Mouse (Mus musculus): Measurements from ENCODE around the gene Dusp15.

Dusp15 gene

DNA sequence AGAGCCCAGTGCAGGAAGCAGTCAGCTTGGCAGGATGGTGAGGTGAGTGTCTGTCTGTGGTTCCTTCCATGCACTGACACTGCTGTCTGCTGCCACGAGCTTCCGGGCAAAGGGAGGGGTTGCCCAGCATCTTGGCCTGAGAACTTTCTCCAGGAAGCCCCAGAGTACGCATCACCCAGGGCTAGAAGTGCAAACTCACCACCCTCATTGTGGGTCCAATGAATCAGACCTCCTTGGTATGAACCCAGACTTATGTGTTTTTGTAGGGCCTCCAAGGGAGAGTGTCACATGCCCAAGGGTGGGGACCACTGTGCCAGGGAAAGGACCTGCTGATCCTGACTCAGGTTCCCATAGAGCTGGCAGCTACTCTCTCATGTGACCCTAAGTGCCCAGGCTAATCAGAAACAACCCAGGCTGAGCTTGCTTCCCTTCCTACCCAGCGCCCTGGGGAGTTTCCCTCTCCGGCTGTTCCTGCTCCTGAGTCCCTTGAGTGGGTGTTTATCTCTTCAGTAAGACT is 47.3 kb downstream of the Dusp15 start:
- no peak for DNase-seq

DNA sequence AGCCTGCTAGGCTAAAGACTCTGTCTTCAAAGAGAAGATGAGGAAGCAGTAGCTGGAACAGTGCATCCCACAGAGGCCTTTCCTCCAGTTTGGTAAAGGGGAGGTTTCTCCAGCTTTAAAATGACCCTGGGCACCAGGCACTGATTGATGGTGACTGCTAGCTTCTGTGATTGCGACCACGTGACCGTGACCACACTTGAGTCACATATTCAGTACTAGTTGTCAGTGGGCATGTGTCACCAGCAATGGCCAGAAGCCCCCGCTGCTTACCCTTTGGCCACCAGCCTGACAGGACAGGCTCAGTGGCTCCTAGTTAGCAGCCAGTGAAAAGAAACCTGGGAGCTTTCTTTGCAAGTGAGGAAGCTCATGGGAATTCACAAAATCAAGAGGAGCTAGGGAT is 47.9 kb downstream of the Dusp15 start:
- DNase-seq = no peak

DNA sequence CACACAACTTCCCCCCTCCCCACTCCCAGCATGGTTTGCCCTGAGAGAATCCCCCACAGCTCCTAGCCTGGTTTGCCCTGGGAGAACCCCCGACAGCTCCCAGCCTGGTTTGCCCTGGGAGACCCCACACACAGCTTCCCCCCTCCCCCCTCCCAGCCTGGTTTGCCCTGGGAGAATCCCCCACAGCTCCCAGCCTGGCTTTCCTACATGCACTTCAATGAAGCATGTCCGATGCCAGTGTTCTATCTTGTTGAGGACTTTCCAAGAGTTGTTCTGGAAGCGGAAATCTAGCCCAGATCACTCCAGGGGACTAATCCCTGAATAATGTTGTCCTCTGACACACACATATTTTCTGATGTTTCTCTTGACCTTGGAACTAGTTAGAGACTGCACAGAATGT is 48.8 kb downstream of the Dusp15 start:
- no peak for DNase-seq

DNA sequence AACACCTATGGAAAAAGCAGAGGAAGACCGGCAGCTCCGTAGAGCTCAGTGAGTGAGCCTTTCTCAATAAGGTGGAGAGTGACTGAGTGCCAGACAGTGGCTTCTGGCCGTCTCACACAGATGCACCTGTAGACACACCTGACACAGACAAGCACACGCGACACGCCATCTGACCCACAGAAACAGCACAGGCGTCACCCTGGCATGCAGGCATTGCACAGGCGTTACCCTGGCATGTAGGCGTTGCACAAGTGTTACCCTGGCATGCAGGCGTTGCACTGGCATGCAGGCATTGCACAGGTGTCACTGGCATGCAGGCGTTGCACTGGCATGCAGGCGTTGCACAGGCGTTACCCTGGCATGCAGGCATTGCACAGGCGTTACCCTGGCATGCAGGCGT is 50.2 kb downstream of the Dusp15 start:
- DNase-seq = no peak

DNA sequence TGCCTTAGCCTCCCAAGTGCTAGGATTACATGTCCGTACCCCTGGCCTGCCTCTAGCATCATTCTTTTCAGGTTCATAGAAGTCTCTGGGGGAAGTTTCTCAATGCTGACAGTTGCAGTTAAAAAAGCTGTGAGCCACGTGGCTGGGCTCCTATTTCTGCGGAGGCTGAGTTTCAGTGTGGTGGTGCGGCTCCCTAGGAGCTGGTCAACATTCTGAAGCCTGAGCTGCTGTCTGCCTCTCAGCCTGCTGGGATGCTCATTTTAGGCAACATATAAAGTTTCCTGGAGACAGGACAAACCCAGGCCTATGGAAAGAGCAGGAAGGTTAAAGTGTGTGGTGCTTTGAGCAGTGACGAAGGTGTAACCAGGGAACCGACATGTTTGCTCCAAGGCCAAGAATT is 52.5 kb downstream of the Dusp15 start:
- no peak for DNase-seq

DNA sequence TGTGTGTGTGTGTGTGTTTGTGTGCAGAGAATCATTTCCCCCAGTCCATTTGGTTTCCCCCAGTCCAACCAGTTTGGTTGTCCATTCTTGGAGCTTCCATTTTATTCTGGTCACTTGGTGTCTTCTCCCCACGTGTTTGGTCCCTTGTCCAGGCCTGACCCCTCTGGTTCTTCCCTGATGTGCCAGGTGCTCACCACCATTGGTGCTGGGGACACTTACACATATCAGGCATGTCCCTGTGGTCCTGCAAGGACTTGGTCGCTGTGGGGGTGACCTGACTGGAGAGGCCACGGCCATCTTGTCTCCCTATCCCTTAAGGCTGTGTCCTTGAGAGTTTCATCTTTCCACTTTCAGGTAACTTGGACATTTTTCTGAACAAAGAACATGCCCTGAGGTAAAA is 54.6 kb downstream of the Dusp15 start:
- no peak for DNase-seq

DNA sequence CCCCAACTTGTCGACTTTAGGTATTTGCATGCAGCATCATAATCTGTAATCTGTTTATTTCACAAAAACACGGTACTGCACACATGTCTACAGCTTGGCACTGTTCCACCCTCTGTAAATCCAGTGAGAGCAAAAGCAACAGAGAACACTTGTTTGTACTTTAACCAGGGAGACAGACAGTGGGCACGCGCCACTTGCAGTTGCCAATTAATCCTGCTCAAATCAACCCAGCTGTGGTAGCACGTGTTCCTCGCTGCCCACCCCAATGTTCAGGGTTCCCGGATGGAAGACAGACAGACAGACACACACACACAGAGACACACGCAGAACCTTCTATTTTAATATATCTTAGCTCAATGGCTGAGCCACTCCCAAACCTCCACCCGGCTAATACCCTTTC is 55.7 kb downstream of the Dusp15 start:
- no peak for DNase-seq
